Mouse (Mus musculus) naive thymus-derived CD4-positive, alpha-beta T cell, adult 2 months (primary cell): ENCODE measurements around the gene Map3k7.
A peak's percentile ranks its signal among the peaks of the same experiment; 100 is the strongest.

ENCODE experiments used
- DNase-seq: peaks from one replicate; pipeline ENCODE4 v3.0.0-alpha.2; 2011; ENCODE audit warnings: low read depth

Gene Map3k7

GRCm38 (mm10) chr4:31963354-31964193 is at the start of gene Map3k7:
Gene Map3k7 (plus strand): TSS chr4:31964097.
- DNase-seq, result peak; percentile 94

GRCm38 (mm10) chr4:31915114-31915513 is 48.8 kb upstream of the Map3k7 start:
- DNase-seq, result no peak

DNA sequence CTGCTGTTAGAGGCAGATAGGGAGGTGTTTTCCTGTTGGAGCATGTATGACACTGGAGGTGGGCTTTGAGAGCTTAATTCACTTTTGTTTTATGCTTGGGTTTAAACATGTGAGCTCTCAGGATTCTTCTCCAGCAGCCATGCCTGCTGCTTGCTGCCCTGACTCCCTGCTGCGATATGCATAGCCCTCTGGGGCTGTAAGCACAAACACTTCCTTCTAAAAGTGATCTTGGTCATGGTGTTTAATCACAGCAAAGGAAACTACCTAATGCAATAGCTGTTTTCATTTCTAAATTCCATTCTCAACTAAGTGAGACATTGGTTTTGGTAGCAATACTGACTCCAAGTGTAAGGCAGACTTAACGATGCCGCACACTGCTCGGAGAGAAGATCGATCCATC is 45.2 kb upstream of the Map3k7 start:
- DNase-seq, result no peak

GRCm38 (mm10) chr4:31922215-31922614 is 41.7 kb upstream of the Map3k7 start:
- no peak for DNase-seq

GRCm38 (mm10) chr4:31923437-31923836 is 40.5 kb upstream of the Map3k7 start:
- no peak for DNase-seq

DNA sequence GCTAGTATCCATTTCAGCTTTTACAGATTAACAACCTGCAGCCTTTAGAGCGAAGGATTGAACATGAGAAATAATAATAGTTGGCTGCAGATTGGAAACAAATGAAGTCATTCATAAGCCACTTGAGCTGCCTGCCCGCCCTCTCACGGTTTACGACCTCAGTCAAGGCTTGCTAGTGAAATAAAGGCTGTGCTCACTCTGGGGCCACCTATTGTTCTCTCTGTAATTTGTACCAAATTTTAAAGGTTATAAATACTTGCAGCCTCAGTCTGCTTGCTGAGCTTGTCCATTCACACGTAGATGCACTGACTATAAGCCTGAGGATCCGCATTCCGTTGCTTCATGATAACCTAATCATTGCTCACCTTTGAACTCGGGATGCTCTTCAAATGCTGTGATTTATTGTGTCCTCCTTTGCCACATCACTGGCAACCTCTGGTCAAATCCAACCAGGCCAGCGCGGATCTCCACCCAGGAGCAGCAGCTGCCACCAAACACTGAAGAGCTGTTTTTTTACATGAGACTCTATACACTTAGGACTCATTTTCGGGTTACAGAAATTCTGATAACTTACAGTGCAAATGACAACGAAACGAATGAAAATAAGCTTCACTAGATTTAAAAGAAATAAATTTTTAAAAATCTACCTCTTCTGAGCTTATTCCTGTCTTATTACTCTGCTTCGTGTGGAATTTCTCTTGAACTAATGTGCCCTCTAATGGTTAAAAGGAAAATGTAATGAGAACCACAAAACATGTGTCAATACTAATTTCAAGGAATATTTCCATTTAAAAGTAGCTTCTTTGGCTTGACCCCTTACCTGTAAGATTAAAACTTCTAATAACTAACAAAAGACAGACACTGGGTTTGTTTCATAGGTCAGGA is 39.4 kb upstream of the Map3k7 start:
- DNase-seq, result no peak

DNA sequence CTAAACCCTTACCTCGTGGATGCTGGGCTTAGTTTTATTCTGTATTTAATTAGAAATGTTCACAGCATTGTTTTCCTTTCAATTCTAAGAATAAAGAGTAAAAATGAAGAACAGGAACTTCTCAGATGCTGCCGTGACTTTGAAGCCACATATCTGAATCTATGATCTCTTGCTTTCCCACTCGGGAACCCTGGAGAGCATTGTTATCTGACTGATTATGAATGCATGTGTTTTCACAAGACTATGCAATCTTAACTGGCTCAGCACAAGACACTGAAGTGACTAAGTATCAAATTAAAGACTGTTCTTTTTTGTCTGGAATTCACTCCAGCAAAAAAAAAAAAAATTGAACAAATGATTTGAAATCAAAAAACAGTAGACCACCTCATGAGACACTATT is 30.7 kb upstream of the Map3k7 start:
- DNase-seq, result no peak

DNA sequence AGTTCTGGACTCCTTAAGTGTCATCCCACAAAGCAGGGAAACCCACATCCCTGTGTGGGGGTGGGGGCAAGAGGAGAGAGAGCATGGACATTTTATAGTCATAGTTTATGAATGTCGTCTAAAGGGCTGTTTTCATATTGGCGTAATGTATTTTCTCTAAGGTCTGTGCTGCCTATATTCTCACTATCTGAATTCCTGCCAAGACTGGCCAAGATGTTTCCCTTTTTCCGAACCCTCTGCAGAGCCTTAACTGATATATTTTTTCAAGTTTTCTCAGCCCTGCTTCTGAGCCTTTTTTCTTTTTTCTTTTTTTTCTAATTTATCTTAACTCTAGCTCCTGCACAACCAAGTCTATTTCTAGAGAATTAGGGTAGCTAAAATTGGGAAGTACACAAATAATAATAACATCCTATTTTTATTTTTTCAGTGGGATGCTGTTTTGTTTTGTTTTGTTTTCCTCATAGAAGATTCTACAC is 28.0 kb upstream of the Map3k7 start:
- no peak for DNase-seq

- DNase-seq, result no peak
Observed at GRCm38 (mm10) chr4:31936358-31936757, 27.5 kb upstream of the Map3k7 start.

GRCm38 (mm10) chr4:31936911-31937375 is 27.0 kb upstream of the Map3k7 start:
- DNase-seq, result no peak

DNA sequence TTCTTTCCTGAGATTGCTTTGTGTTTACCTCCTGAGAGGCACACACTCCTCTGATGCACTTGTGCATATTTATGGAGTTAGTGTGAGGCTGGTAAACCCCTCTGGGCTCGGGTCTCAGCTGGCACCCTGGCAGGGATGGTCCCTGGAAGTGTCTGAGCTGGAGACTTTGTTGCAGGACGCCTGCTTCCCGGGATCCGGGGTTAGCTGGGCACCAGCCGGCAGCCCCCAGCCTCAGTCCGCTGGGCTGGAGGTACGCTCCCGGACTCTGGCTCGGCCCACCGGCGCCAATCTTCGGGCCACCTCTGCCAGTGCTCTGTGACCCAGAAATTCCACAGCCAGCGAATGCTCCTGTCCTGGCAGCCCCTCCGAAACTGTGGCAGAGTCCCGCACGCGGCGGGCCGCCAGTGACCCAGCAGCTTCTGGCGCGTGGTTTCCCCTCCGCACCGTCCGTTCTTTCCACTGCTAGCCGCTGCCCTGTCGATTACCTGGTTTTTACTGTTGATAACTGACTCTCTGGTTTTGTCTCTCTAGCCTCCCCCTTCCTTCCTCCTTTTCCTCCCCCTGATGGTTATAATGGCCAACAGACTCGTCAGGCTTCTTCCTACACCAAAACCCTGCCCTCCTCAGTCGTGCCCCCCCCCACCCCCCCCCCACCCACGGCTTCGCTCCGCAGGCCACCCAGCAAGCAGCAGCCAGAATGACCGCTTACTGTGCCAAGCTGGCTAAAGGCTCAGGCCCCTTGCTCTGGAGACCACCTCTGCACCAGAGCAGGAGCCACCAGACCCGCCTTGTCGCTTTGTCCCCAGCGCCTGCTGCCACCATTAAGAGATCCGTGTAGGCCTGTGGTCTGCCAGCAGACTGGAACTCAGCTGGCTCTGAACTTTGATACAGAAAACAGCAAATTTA is 26.3 kb upstream of the Map3k7 start:
- DNase-seq, result no peak

DNA sequence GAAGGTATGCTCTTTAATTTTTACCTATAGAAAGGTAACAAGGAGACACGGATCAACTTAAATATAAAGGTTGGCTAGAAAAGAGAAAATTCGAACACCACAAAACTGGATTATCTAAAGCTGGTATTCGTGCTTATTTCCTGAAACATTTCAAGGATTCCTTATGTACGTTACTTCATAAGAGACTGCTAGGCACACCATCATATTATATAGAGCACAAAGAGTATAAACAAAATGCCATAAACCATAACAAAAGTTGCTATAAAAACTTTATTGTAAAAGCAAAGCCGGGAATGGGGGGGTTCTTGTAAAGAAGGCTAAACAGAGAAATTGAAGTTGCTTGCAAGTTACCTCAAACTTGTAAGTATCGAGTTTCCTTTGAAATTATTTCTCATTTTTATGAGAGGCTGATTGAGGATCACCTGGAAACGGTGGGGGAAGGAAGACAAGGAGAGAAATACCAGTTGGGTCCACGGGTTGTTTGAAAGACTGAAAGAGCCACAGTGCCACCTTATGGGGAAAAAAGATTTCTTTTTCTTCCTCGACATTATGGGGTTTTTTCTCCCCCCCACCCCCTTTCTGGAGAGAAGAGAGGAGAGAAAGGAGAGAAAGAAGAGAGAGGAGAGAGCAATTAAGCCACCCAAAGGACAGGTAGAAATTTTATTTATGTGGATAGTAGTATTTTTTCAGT is 25.3 kb upstream of the Map3k7 start:
- peak; percentile 39 for DNase-seq

GRCm38 (mm10) chr4:31941616-31942015 is 22.3 kb upstream of the Map3k7 start:
- no peak for DNase-seq

DNA sequence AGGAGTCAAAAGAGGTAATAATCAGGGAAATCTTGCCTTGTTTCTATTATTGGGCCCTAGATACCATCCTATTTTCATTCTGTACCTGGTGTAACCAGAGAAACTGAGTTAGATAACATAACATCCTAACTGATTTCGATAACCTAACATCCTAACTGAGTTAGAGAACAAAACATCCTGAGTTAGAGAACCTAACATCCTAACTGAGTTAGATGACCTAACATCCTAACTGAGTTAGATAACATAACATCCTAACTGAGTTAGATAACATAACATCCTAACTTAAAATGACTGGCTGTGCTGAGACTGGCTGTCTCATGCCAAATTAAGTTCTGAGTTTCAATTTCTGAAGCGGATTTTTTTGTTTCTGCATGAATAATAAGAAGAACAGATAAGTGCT is 20.9 kb upstream of the Map3k7 start:
- no peak for DNase-seq

- peak; percentile 55 for DNase-seq
Observed at GRCm38 (mm10) chr4:31964194-31964875, 438 bp downstream of the Map3k7 start.

GRCm38 (mm10) chr4:31965208-31965607 is 1.3 kb downstream of the Map3k7 start:
- DNase-seq, result peak; percentile 17

- no peak for DNase-seq
Observed at GRCm38 (mm10) chr4:31971437-31971836, 7.5 kb downstream of the Map3k7 start.

DNA sequence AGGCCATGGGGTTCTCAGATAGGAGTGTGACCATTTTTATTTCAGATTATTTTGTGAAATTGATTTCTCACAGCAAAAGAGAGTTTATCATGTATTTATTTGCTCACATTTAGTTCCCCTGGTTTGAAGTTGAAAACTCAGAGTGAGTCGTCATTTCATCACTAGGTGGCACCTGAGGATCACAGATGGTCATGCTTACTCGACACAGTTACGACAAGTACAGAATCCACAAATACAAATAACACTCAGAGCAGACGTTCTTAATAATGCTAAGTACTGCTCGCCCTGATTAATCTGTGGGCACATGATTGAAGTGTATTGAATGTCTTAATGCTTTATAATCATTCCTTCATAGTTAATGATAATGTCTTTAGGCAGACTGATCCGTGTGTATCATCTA is 8.3 kb downstream of the Map3k7 start:
- peak; percentile 61 for DNase-seq

- no peak for DNase-seq
Observed at GRCm38 (mm10) chr4:31975260-31975950, 11.5 kb downstream of the Map3k7 start.

DNA sequence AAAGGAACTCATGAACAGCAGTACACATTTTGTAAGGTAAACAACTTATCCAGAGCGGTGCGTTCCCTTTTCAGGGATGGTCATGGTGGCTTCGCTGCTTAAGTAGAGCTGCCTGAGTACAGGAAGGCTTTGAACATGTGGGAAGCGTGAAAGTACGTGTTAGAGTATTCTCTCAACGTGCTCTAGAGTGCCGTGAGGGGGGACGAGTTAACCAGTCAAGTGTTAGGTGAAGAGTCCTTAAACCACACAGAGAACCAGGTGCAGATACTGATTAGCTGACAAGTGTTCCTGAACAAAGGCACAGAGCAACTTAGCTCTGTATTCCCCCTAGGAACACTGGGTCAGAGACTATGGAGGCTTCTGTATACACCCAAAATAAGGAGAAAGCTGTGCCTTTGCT is 18.0 kb downstream of the Map3k7 start:
- no peak for DNase-seq
